14 mouse cellular contexts compared by ENCODE assay signal in the genomic region with DNA sequence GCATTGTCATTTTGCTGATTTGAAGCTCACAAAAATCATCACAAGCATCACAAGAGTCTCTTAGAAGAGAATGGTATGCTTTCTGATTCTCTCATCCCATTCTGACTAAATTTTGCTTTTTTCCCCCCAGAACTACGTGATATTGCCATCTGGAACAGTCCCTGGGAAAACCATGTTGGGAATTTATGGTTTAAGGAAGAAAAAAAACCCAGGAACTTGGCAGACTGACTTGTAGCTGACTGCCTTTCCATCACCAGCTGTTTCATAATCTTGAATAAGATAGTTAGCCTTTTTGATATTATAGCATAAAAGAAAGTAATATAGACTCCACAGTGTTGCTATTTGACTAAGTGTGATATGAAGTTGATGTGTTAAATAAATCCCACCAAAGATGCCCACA.
DNase-seq lines count a peak whose midpoint lies in the region; TF ChIP-seq lines count a peak whose summit lies in the region.
"Had no signal": no experiment of that assay in that cellular context is flagged by ENCODE, and none has a peak within 500 bp of the region (broad histone marks: within the 10 kb centered on the region; RNA-seq: fewer than 3 reads in every experiment).

No protein-coding gene starts in this region.

- peak; percentile 6 to 9 for DNase-seq in heart, adult 9 months (ENCODE audit: low spot score in 2 of 2)
- DNase-seq in heart, postnatal 4 days = no peak
- peak; percentile 13 for DNase-seq in layer of hippocampus, adult 9-11 months
- DNase-seq in layer of hippocampus, adult 11-12 months (ENCODE audit: low spot score) = no peak
- DNase-seq in brain, embryonic 14.5 days (ENCODE audit: low read depth) = peak; percentile 4
- DNase-seq in gastrocnemius, adult 8-10 months (ENCODE audit: low spot score in 2 of 2) = no peak
- DNase-seq: adrenal gland, adult 2 months; adrenal gland, postnatal 25 days; cerebellum, adult 11 months; cerebellum, adult 8-10 months; cerebellum, postnatal 14 days; embryo, embryonic 11 days; gastrocnemius, postnatal 14 days; heart, adult 2 months had no signal

- TF ChIP-seq POLR2A in brain, embryonic 14.5 days (IDR thresholded peaks at IDR 0.05; ENCODE audit: borderline replicate concordance, extremely low read depth, insufficient read depth, insufficient read length, poor library complexity, severe bottlenecking) = no peak

- no peak for TF ChIP-seq CTCF in brain, embryonic 14.5 days (IDR thresholded peaks at IDR 0.05; ENCODE audit: borderline replicate concordance, extremely low read depth, insufficient read depth, insufficient read length)

Comparison
In these comparisons a context has a peak if more than half of its experiments do, and no peak if none do; other contexts are left out.
1. DNase-seq: peak in heart, adult 9 months (2 of 2), layer of hippocampus, adult 9-11 months (single experiment) and brain, embryonic 14.5 days (single experiment); none in heart, postnatal 4 days (single experiment), layer of hippocampus, adult 11-12 months (single experiment) and gastrocnemius, adult 8-10 months (0 of 2).